Mouse (Mus musculus) layer of hippocampus, postnatal 10 days (tissue): ENCODE measurements around the gene Cops6. TPM values are rescaled to one million over a fixed set of nuclear protein-coding genes. Genes with fewer than 3 reads are reported as not detected.

Source experiments
- DNase-seq, 2 experiments: peaks; one replicate each; pipeline ENCODE4 v3.0.0; 2021; ENCODE audit warnings: low spot score in 2 of 2
- microRNA-seq, 2 experiments: library from miRNA; unstranded; fragments of <30 nt; microRNA quantifications; one replicate each; pipeline ENCODE4 v1.2.0; 2021
- total RNA-seq, 2 experiments: library from RNA; stranded (reverse); gene quantifications; 2 replicates each; pipeline ENCODE4 v1.2.3; 2021

Cops6 gene
- total RNA-seq, 2 experiments from 2014 or later, result 129 to 145 TPM

DNA sequence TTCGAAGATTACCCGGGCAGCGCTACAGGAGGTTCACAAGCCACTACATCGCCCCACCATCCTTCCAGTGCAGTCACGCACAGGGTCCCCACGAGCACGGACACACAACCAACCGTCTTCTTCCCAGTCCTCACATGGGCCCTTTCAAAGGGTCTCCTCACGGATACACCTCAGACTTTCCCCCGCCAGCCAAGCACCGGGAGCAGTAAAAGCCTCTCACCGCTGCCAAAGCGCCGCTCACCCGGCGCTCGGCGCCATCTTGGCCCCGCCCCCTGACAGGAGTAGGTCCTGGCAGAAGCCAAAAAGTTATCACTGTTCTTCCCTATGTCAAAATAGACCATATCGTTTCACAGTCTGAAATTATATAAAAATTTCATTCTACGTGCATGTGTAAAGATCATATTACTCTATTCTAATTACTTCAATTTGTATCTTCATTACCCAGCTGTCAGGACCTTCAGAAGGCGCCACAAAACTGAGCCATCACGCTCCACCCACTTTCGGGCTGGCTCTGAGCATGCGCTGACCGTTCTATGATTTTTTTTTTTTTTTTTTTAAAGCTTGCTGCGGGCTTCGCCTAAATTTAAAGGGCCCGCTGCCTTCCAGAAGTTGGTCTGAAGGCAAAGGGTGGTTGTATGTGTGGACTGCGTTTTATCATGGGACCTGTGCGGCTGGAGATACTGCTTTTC lies 26.2 kb downstream of the Cops6 start, which contains the start of the genes Taf6 and Cnpy4:
Taf6 (minus strand) TSS at position 502 of the 689 bp plus-strand sequence.
Cnpy4 (plus strand) TSS at position 536 of the 689 bp plus-strand sequence.
- peak; percentile 76 to 82 for DNase-seq

GRCm38 (mm10) chr5:138187661-138188306 lies 26.9 kb downstream of the Cops6 start:
- DNase-seq, result peak; percentile 58 to 70

GRCm38 (mm10) chr5:138193771-138194727 lies 33.2 kb downstream of the Cops6 start, which contains the start of gene Mblac1:
Gene Mblac1 (plus strand): TSS chr5:138194314.
- DNase-seq, result peak; percentile 82 to 88

- DNase-seq, result peak; percentile 40 to 60
Measured at GRCm38 (mm10) chr5:138194755-138195345, 34.0 kb downstream of the Cops6 start.

- no peak for DNase-seq
Measured at GRCm38 (mm10) chr5:138195463-138195862, 34.6 kb downstream of the Cops6 start.

DNA sequence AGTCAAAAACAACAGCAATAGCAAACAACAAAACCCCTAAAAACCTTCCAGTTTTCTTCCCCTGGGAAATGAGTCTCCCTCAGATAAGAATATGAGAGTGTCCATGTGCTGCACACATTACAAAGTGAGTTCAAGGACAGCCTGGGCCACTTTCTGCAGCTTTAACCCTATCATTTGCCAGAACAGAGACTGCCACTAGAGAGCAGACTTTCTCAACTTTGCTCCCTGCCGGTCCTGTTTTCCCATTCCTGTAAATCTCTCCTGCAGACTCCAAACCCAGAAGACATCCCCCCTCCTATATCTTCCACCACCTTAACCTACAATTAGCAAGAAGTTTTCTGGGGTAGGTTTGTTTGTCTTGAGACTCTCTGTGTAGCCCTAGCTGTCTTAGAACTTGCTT lies 38.7 kb downstream of the Cops6 start:
- DNase-seq, result no peak

DNA sequence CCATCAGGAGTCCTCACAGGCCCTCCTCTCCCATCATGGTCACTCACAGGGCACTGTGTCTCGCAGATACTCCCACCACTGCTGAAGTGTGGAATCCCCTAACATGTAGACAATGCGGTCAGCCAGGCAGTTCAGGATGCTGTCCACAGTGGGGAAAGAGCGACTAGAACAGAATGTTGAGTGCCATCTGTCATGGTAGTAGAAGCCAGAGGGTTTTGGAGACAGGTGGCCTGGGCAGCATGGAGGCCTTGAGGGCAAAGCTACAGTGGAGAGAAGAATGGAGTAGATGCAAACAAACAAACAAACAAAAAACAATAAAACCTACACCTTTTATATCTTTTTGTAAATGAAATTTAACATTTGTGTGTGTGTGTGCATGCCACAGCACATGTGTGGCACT lies 41.2 kb downstream of the Cops6 start:
- DNase-seq, result no peak

DNA sequence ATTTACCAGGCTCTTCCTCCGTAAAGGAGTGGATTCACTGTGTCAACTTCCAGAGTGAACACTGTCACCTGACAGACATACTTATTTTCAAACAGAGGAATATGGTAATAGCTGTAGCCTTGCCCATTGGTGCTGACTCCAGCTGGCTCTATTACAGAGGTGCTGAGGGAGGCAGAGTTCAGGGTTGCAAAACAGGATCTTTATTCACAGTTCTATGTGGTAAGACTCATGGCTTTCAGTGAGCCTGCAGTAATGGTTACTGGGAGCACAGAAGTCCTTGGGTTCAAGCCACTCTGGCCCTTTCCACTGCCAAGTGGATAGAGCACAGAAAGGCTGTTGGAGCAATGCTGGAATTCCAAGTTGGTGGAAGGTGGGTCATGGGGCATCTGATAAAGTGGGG lies 46.4 kb downstream of the Cops6 start:
- DNase-seq, result no peak

- no peak for DNase-seq
Measured at GRCm38 (mm10) chr5:138207873-138208272, 47.0 kb downstream of the Cops6 start.

Small RNAs within 50 kb of the gene (microRNA-seq; reads per million reads assigned to microRNA genes)
- gene Mir106b (1,123 to 1,441 reads per million in 2 experiments), gene Mir25 (96.7 to 146 reads per million in 2 experiments), gene Mir93 (5,135 to 5,705 reads per million in 2 experiments)

Other genes starting within 250 kb of the Cops6 start
- gene Cyp3a13, start 239.5 kb upstream of the Cops6 start, total RNA-seq, result not detected
- 1 to 10 TPM; 5.7 to 6.1 TPM for gene Gjc3, start 198.0 kb upstream of the Cops6 start, total RNA-seq
- not detected for gene Azgp1, start 179.6 kb upstream of the Cops6 start, total RNA-seq
- gene Smok3a, start 139.8 kb upstream of the Cops6 start, total RNA-seq, result not detected
- gene Smok3b, start 139.6 kb upstream of the Cops6 start, total RNA-seq, result not detected
- not detected for gene Smok3c, start 107.9 kb upstream of the Cops6 start, total RNA-seq
- 10 to 100 TPM; 38.4 to 43.5 TPM for gene Zkscan1, start 76.0 kb upstream of the Cops6 start, total RNA-seq
- gene Zscan21, start 44.2 kb upstream of the Cops6 start, total RNA-seq, result 10 to 100 TPM; 23.0 to 26.6 TPM
- 10 to 100 TPM; 10.8 to 14.3 TPM for gene Zfp113, start 5.3 kb upstream of the Cops6 start, total RNA-seq
- gene Ap4m1, start 10.9 kb downstream of the Cops6 start, total RNA-seq, result 10 to 100 TPM; 25.9 to 26.5 TPM
- 10 to 100 TPM; 20.8 to 25.6 TPM for gene Mcm7, start 11.4 kb downstream of the Cops6 start, total RNA-seq
- 10 to 100 TPM; 26.2 to 30.0 TPM for gene Taf6, start 26.4 kb downstream of the Cops6 start, total RNA-seq
- gene Cnpy4, start 26.4 kb downstream of the Cops6 start, total RNA-seq, result 10 to 100 TPM; 15.4 to 17.6 TPM
- 10 to 100 TPM; 11.4 to 14.2 TPM for gene Mblac1, start 33.2 kb downstream of the Cops6 start, total RNA-seq
- gene Nxpe5, start 64.8 kb downstream of the Cops6 start, total RNA-seq, result under 1 TPM in 1 of 2 experiments, not detected in 1; 0.21 TPM
- 10 to 100 TPM; 66.1 to 73.3 TPM for gene Lamtor4, start 94.4 kb downstream of the Cops6 start, total RNA-seq
- gene BC037034, start 103.0 kb downstream of the Cops6 start, total RNA-seq, result 10 to 100 TPM; 76.0 to 84.4 TPM
- gene Gal3st4, start 111.8 kb downstream of the Cops6 start, total RNA-seq, result 1 to 10 TPM; 2.8 TPM
- gene Gm43720, start 118.9 kb downstream of the Cops6 start, total RNA-seq, result not detected
- 10 to 100 TPM; 11.2 to 11.8 TPM for gene Gpc2, start 118.9 kb downstream of the Cops6 start, total RNA-seq
- 1 to 10 TPM; 3.3 to 4.1 TPM for gene Stag3, start 119.2 kb downstream of the Cops6 start, total RNA-seq
- not detected for gene Pvrig, start 180.9 kb downstream of the Cops6 start, total RNA-seq